Mouse (Mus musculus): Measurements from ENCODE around the gene Cyb5b.
"Not testable (repeated sequence)": the region's sequence is repeated elsewhere in the genome, so short reads cannot be mapped to it uniquely, and the experiment has no call there.

The Cyb5b gene

DNA sequence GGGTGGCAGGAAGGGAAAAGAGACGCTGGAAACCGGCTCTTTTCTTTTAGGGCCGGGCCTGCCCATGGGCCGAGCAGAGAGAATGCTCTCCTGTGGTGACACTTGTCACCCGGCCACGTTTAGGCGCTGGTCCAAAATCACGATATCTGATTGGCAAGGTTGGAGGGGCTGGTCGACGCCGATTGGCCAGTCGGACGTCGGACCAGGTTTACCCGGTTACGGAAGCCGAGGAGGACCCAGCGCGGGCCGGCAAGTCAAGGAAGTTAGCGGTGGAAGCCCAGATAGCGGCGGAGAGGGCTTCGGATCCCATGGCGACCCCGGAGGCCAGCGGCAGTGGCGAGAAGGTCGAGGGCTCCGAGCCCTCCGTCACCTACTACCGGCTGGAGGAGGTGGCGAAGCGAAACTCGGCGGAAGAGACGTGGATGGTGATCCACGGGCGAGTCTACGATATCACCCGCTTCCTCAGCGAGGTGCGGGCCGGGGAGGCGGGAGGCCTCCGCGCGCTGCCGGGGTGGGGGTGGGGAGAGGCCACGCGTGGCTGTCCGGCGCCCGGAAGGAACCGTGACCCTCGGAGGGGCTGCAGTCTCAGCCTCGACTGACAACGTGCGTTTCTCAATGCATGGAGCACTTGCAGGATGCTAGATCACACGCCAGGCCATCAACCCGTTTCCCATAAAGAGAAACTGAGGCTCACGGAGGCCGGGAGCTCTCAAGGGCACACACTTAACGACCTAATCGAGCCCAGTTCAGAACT lies at the start of gene Cyb5b:
Gene Cyb5b, plus strand, starts transcription at position 237 of the 754 bp plus-strand sequence.
- peak; percentile 97 for DNase-seq (ENCODE audit: low spot score)

DNA sequence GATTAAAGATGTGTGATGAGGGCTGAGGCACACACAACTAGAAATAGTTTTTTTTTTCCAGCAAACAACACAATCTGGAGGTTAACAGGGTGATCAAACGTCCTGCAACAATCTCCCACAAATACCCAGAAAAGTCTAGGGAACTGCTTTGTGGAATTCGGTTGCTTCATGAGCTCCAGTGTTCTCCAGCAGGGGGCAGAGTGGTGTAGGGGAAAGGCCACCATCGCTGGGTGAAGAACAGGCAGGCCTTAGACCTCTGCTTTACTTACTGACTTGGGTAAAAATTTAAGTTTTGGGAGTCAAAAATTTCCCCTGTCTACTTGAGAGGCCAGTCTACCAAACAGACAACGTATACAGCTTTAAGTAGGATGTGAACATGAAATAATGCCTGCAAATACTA lies 45.9 kb upstream of the Cyb5b start:
- peak; percentile 79 for DNase-seq (ENCODE audit: low spot score)

DNA sequence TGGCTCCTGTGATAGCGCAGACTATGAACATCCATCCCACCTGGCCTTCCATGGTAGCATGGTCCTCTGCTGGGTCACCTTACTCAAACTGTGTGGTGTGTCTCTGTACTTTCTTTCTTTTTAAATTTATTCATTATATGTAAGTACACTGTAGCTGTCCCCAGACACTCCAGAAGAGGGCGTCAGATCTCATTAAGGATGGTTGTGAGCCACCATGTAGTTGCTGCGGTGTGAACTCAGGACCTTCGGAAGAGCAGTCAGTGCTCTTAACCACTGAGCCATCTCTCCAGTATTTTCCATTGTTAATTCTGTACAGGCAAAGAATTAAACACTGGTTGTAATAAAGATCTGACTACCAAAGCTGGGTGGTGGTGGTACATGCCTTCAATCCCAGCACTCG lies 42.4 kb upstream of the Cyb5b start:
- not testable (repeated sequence) for DNase-seq (ENCODE audit: low spot score)

DNA sequence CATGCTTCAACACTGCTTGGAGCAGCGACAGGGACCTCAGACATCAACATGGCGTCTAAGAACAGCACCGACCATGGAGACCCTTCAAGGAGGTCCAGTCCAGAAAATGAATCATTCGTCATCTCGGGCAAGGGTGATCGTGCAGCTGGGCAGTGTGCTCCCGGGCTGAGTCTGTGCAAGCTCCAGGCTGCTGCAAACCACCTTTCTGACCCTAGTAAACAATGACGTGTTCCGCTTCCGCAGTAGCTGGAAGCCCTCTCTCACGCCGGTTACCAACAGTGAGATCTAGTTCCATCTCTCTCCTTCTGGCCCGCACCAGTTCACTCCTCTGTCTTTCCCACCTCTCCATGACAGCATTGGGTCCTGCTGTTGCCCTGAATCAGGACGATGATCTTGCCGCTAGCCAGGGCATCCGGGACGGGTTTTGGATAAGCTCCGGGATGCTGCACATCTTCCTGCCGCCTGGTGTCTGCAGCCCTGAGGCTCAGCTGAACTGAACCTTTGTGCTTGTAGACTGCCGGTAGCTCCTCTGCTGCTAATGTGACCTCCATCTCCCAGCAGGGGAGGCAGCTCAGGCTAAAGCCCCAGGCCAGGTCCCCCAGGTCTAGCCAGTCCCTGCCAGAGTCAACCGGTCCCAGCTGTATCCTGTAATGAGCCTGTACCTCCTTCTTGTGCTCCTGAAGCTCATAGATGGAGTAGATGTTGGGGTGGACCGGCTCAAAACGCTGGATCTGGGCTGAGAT lies 41.3 kb upstream of the Cyb5b start:
- DNase-seq (ENCODE audit: low spot score): no peak

DNA sequence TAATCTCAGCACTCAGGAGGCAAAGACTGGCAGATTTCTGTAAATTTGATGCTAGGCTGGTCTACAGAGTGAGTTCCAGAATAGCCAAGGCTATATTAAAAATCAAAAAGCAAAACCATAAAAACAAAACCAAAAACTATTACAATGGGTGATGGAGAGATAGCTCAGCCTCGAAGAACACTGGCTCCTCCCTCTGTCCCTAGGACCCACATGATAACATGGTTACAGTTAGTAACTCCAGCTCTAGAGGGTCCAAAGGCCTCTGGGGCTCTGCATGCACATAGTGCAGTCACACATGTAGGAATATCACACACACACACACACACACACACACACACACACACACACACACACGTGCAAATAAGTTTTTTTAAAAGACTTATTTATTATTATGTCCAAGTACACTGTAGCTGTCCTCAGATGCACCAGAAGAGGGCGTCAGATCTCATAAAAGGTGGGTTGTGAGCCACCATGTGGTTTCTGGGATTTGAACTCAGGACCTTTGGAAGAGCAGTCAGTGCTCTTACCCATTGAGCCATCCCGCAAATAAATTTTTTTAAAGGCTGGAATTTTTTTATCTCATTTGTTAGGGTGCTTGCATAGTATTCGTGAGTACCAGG lies 40.5 kb upstream of the Cyb5b start:
- no peak for DNase-seq (ENCODE audit: low spot score)

DNA sequence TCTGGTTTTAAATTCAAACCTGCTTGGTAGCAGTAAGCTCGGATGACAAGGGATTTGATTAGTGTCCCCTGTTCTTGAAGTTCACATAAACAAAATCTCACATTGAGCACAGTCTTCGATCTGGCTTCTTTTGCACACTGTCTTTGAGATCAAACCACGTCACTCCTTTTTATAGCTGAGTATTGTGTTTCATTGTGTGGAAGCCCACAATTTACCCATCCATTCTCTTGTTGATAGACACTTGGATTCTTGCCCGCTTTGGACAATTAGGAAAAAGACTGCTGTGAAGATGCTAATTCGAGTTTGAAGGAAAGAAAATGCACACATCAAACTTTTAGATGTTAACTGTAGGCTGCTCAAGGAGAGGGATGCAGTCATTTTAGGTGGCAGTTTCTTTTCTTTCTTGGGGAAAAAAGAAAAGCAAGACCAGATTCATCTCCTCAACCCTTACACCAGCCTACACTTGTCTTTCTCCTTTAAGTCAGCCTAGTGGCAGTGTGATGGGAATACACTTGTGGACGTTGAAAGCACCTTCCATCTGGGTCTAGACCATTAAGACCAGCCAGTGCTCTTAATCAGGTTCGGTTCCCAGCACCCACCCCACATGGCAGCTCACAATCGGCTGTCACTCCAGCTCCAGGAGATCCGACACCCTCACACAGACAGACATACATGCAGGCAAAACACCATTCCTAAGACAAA lies 39.7 kb upstream of the Cyb5b start:
- DNase-seq (ENCODE audit: low spot score): no peak

DNA sequence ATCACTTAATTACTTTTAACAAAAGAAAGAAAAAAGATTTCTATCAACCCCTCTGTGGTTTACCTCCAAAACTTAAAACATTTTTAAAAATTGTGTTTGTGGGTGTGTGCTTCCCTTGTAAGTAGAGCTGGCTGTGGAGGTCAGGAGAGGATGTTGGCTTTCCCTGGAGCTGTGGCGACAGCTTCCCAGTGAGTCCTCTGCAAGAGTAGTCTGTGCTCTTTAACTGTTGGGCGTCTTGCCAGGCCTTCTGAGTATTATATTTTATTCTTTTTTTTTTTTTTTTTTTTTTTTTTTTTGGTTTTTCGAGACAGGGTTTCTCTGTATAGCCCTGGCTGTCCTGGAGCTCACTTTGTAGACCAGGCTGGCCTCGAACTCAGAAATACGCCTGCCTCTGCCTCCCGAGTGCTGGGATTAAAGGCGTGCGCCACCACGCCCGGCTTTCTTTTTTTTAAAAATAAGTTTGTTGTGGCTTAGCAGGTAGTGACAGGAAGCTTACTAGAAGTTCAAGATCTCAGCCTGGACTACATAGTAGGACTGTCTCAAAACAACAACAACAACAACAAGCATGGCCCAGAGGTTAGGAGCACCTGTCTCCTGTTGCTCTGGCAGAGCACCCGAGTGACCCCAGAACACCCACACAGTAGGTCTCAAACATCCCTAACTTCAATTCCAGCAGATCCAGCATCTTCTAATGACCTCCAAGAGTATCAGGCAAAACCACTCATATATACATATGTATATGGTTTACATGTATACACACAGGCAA lies 38.9 kb upstream of the Cyb5b start:
- no peak for DNase-seq (ENCODE audit: low spot score)

DNA sequence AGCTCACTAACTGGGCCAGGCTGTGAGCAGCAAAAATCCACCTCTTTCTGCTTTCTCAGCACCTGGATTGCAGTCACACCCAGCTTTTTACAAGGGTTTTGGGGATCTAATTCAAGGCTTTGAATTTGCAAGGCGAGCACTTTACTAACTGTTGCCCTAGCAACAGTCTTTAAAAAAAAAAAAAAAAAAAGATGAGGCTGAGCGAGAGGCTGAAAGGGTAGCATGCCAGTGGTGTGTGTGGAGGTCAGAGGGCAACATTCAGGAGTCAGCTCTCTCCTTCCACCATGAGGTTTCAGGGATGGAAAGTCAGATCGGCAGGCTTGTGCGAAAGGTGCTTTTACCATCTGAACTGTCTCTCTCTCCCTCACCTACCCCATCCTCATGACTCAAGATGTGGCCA lies 37.2 kb upstream of the Cyb5b start:
- DNase-seq (ENCODE audit: low spot score): no peak

DNA sequence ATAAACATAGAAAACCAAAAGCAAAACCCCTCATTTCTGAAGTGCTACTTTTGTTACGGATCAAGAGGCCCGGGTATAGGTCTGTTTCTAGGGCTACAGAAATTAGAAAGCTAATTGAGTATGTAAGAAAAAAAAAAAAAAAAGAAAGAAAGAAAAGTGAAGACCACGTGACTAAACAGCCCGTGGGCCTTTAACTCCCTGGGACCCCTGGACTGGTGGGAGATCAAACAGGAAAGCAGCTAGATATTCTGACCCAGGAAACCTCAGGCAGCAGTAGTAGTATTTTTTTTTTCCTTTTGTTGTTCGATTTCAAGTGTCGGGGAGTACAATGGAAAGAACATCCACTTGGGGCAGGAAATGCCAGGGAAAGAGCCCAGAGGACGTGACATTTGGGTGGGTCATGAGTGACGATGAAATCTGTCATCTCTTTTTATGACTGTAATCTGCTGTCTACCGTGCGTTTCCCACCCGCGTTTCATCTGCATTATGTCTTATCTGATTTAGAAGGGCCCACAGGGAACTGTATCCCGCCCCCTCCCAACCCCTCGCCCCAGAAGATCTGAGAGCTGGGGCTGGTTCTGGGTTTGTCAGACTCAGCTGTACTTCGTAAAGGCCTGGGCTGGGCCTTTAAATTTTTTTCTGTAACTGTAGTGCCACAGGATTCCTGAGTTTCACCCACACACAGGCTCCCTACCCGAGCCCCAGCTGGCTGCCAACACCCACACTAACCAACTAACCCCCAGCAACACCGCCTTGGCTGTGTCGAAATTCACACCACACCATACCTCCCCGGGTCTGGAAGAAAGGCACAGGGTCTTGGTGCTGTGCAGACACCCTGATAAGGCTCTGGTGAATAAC lies 36.1 kb upstream of the Cyb5b start:
- no peak for DNase-seq (ENCODE audit: low spot score)

DNA sequence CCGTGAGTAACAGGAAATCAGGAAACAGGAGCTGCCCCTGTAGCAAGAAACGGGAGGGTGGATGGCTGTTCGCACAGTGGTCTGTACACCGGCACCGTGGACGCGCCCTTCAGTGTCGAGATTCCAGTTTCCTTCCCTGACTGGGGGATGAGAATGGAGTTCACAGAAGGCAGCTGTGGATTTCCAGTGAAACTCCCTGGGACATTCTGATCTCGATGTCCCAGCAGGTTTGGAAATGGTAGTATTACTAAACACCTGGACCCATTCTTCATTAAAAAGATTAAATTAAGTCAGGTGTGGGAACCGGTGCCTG lies 35.5 kb upstream of the Cyb5b start:
- no peak for DNase-seq (ENCODE audit: low spot score)

DNA sequence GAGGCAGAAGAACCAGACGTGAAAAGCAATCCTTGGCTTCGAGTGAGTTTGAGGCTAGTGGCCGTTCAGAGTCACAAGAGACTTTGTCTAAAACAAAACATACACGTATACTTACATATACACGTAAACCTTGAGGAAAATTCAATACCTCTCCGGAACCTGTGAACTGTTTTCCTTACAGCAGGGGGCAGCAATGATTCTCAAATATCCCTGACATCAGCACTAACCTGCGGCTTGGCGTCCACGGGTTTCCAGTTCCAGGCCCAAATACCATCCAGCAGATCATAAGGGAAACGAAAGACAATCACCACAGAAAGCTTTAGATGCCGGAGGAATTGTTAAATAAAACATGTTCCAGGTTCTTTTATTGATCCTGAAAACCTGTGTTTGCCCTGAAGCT lies 34.4 kb upstream of the Cyb5b start:
- peak; percentile 92 for DNase-seq (ENCODE audit: low spot score)

DNA sequence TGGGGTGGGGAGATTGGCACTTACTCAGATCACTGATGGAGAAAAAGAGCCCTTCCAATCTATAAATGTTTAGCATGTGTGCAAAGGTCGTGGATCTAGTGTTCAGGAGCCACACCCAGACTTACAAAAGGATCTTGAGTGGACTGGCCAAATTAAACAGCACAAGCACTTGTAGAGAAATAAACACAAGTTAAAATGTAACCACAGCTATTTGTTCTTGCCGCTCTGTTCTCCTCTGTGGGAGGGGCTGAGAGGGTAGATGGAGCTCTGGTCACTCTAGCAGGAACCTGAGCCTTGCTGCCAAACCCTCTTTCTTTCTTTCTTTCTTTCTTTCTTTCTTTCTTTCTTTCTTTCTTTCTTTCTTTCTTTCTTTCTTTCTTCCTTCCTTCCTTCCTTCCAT lies 33.4 kb upstream of the Cyb5b start:
- peak; percentile 82 for DNase-seq (ENCODE audit: low spot score)

DNA sequence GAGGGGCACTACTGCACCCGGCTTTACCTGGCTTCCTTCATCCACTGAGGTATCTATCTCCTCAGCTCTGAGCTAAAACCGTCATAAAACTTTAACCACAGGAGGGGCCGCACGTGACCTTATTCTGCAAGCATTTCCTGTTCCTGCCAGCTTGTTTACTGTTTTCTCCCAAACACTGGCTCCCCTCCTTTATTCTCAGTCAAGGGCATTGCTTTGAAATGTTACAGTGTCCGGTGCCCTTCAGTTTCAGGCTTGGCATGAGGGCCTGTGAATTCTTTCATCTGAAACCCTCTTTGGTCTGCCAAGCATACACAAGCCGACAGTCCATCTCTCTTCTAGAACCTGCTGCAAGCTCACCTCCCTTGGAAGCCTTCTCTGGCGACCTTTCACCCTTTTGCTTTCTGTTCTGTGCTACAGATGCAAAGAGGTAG lies 31.6 kb upstream of the Cyb5b start:
- DNase-seq (ENCODE audit: low spot score): no peak

DNA sequence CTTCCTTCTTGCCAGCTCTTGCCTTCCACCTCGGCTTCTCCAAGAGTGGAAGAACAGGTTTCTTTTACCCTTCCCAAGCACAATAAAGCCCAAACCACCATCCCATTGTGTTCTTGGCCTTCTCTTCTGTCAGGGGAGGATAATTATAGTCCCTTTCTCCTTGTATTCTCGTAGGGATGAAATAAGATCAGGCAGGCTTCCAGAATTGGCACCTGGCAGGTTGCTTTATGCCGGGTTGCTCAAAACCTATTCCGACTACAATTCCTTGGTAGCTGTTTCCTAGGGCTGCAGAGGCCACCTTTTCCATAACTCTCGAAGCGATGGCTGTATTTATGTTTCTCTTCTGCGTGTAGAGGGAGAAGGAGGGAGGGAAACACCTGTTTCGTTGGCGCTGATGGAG lies 31.0 kb upstream of the Cyb5b start:
- DNase-seq (ENCODE audit: low spot score): no peak

DNA sequence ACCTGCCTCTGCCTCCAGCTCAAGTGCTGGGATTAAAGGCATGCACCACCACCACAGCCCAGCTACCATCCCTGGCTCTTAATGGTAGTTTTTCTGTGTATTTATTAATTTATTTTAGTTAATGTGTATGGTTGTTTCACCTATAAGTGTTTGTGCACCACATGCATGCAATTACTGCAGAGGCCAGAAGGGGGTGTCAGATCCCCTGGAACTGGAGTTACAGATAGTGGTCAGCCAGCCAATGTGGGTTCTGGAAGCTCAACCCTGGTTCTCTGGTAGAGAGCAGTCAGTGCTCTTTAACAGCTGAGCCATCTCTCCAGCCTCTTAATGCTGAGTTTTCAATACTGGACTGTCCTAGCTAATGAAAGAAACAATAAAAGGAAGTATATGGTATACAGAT lies 29.6 kb upstream of the Cyb5b start:
- no peak for DNase-seq (ENCODE audit: low spot score)

DNA sequence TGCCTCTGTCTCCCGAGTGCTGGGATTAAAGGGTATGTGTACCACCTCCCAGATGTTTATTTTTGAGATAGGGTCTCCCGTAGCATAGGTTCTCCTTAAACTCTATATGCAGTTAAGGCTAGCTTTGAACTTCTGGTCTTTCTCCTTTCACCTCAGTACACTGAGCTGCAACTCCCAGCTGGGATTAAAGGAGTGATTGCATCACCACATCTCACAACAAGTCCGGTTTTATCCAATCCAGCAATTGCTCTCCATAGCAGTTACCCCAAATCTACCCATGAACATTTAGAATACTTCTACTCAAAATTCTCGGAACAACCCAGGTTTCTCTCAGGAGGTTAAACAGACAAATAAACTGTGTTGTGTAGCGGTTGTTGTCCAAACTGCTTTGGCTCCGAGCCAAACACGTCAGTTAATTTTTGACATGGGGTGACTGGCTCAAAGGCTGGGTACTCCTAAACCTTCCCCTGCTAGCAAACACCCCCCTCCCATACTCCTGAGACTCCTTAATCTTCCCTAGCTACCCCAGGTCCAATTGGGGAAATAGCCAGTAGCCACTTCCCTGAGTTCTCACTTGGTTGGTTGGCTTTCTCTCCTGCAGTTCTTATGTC lies 28.7 kb upstream of the Cyb5b start:
- DNase-seq (ENCODE audit: low spot score): no peak

DNA sequence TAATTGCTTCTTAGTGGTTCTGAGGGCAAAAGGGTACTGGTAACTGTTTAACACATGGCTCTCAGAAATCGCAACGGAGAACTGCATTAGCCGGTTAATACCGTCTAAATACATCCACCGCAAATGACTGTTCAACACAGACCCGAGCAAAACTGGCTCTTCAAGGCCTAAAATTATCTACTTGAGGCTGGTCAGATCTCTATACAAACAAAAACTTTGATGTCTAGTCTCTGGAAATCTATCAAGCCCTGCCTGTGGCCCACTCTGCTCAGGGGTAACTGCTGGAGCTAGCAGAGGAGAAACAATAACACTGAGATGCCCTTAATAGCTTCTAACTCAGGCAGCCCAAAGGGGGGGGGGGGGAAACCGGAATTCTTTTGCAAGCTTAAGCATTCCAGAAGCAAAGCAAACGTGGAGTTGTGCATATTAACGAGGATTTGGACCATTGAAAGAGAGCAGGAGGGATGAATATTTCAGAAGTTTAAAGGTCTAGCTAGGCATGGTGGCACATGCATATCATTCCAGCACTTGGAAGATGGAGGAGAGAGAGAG lies 27.3 kb upstream of the Cyb5b start:
- DNase-seq (ENCODE audit: low spot score): no peak

DNA sequence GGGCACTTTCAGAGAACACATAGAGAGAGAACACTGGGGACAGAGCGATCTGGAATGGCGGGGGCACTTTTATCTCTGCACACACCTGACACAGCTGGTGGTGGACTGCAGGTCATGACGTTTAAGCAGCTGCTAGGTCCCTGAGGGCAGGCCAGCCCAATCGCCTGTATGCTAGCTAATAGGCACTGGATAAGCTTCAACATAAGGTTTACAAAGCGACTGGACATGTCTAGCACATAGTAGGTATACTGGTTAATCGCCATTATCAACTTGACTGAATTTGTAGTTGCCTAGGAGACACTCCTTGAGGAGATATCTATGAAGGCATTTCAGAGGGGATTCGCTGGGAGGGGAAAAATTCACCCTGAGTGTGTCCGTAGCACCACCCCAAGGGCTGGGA lies 26.1 kb upstream of the Cyb5b start:
- no peak for DNase-seq (ENCODE audit: low spot score)

DNA sequence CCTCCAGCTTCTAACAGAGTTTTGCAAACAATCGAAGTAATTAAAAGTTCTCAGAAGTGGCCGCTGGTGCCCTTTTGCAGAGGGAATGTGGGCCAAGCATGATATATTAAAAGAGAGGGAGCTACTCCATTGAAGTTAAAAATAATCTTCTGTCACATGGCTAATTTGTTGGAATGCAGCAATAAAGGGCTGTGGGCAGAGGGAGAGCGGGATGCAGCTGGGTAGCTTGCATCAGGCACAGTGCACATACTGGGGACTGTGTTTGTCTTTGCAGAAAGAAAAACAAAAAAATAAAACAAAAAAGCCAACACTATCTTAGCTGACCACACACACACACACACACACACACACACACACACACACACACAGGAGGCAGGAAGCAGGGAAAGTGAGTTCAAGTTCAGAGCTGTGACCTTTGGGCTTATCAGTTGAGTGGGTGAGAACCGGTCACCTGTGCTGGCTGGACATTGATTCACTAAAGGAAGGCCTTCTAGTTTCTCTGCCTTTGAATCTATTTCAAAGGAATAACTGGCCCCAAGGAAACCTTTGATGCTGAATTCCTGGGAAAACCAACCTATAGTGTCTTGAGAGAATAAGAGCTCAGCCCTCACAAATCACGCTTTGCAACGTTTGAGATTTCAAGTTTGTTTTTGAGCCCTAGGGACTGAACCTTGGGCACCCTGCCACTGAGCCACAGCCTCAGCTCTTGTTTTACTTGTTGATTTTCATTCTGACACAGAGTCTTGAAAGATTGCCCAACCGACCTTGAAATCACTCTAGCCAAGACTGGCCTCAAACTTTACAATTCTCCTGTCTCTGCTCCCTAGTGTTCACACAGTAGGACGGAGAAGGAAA lies 21.0 kb upstream of the Cyb5b start:
- peak; percentile 66 for DNase-seq (ENCODE audit: low spot score)
